Mouse (Mus musculus) fat pad, adult 2 months (tissue): ENCODE results near the gene Olfr149.
"Not testable (repeated sequence)": the region's sequence is repeated elsewhere in the genome, so short reads cannot be mapped to it uniquely, and the experiment has no call there.

Experiments
- DNase-seq: peaks from one replicate; pipeline ENCODE4 v3.0.0-alpha.2; 2011; ENCODE audit warnings: low read depth, low spot score; ENCODE audit errors: extremely low read depth

Olfr149 gene

GRCm38 (mm10) chr9:39707017-39707416, at the start of gene Olfr149:
Gene Olfr149, minus strand, starts transcription at chr9:39707117.
- DNase-seq, result no peak

GRCm38 (mm10) chr9:39746428-39746827, 39.5 kb upstream of the Olfr149 start:
- no peak for DNase-seq

- no peak for DNase-seq
Measured at GRCm38 (mm10) chr9:39745949-39746348, 39.0 kb upstream of the Olfr149 start, which contains the start of gene Olfr967. Gene Olfr967, plus strand, starts transcription at chr9:39746249.

GRCm38 (mm10) chr9:39740741-39741140, 33.8 kb upstream of the Olfr149 start:
- no peak for DNase-seq

- no peak for DNase-seq
Measured at GRCm38 (mm10) chr9:39730678-39731077, 23.8 kb upstream of the Olfr149 start, which contains the start of gene Olfr150. Gene Olfr150, plus strand, starts transcription at chr9:39730978.

GRCm38 (mm10) chr9:39711053-39711452, 4.1 kb upstream of the Olfr149 start, which contains the start of gene Olfr965:
Gene Olfr965, plus strand, starts transcription at chr9:39711353.
- DNase-seq, result no peak

GRCm38 (mm10) chr9:39708958-39709357, 2.0 kb upstream of the Olfr149 start:
- no peak for DNase-seq

- not testable (repeated sequence) for DNase-seq
Measured at GRCm38 (mm10) chr9:39701123-39701522, 5.8 kb downstream of the Olfr149 start.

- no peak for DNase-seq
Measured at GRCm38 (mm10) chr9:39679280-39679679, 27.6 kb downstream of the Olfr149 start.

- no peak for DNase-seq
Measured at GRCm38 (mm10) chr9:39678557-39678956, 28.4 kb downstream of the Olfr149 start.

GRCm38 (mm10) chr9:39674820-39675219, 32.1 kb downstream of the Olfr149 start:
- DNase-seq, result no peak

GRCm38 (mm10) chr9:39669723-39670122, 37.2 kb downstream of the Olfr149 start:
- DNase-seq, result no peak

- DNase-seq, result no peak
Measured at GRCm38 (mm10) chr9:39666905-39667304, 40.0 kb downstream of the Olfr149 start, which contains the start of gene Olfr963. Gene Olfr963, plus strand, starts transcription at chr9:39667205.

GRCm38 (mm10) chr9:39654756-39655396, 52.0 kb downstream of the Olfr149 start:
- DNase-seq, result no peak
